ENCODE assay signal across 24 mouse cellular contexts in the genomic region with DNA sequence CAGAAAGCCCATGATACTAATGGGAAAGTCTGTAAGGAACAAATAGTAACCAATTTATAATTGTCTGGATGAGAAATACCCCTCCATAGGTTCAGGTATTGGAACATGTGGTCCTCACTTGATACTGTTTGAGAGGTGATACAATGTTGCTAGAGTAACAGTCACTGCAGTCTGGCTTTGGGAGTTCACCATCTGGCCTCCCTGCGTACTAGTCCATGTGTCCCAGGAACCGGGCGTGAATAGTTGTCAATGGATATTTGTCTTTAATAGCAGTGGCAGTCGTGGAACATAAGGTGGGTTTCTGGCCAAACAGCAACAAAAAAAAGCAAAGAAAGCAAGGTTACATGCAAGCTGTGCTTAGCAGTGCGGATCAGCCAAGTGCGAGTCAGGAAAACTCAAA. TPM values are rescaled to one million over a fixed set of nuclear protein-coding genes. Genes with fewer than 3 reads are reported as not detected.
DNase-seq lines count a peak whose midpoint lies in the region; ATAC-seq and TF ChIP-seq lines count a peak whose summit lies in the region.
"Had no signal": no experiment of that assay in that cellular context is flagged by ENCODE, and none has a peak within 500 bp of the region (broad histone marks: within the 10 kb centered on the region; RNA-seq: fewer than 3 reads in every experiment).

No protein-coding gene starts in this region.

- no peak overlapping the region for H3K9ac ChIP-seq in forebrain, embryonic 15.5 days (replicated peaks)
- H3K9ac ChIP-seq: embryonic facial prominence, embryonic 13.5 days; heart, embryonic 12.5 days; heart, embryonic 15.5 days; hindbrain, embryonic 14.5 days had no signal

- H3K27me3 ChIP-seq in forebrain, embryonic 15.5 days, result no peaks in the 10 kb centered on the region
- H3K27me3 ChIP-seq in forebrain, embryonic 10.5 days (ENCODE audit: poor library complexity, severe bottlenecking), result no peaks in the 10 kb centered on the region
- no peaks in the 10 kb centered on the region for H3K27me3 ChIP-seq in embryonic facial prominence, embryonic 10.5 days (replicated peaks; ENCODE audit: low read depth, poor library complexity, severe bottlenecking)
- H3K27me3 ChIP-seq: embryonic facial prominence, embryonic 13.5 days; heart, embryonic 12.5 days; heart, embryonic 15.5 days had no signal

- no peaks in the 10 kb centered on the region for H3K4me1 ChIP-seq in forebrain, embryonic 15.5 days
- H3K4me1 ChIP-seq in forebrain, embryonic 10.5 days, result no peaks in the 10 kb centered on the region
- no peaks in the 10 kb centered on the region for H3K4me1 ChIP-seq in embryonic facial prominence, embryonic 10.5 days
- H3K4me1 ChIP-seq: embryonic facial prominence, embryonic 13.5 days; heart, embryonic 12.5 days; heart, embryonic 15.5 days; hindbrain, embryonic 10.5 days had no signal

- H3K27ac ChIP-seq in forebrain, embryonic 15.5 days (replicated peaks), result 0 out of 2 replicates have a peak overlapping the region, but pooled peaks have one; percentile 5
- H3K27ac ChIP-seq in forebrain, embryonic 10.5 days, result no peak overlapping the region
- no peak overlapping the region for H3K27ac ChIP-seq in embryonic facial prominence, embryonic 10.5 days (replicated peaks)
- H3K27ac ChIP-seq: embryonic facial prominence, embryonic 13.5 days; heart, embryonic 15.5 days; hindbrain, embryonic 10.5 days; hindbrain, embryonic 14.5 days had no signal

- 52% methylated on average over 6 of the region's 6 CpGs for WGBS in forebrain, embryonic 15.5 days
- 80% methylated on average over 6 of the region's 6 CpGs for WGBS in forebrain, embryonic 10.5 days
- 81% methylated on average over 6 of the region's 6 CpGs for WGBS in embryonic facial prominence, embryonic 10.5 days

- no peak overlapping the region for H3K4me2 ChIP-seq in forebrain, embryonic 15.5 days (replicated peaks)
- H3K4me2 ChIP-seq: embryonic facial prominence, embryonic 13.5 days; heart, embryonic 12.5 days; heart, embryonic 15.5 days; hindbrain, embryonic 14.5 days had no signal

- no peak for DNase-seq in forebrain, embryonic 10.5 days (ENCODE audit: extremely low spot score, low spot score)
- peak; percentile 17 for DNase-seq in layer of hippocampus, adult 9-11 months
- DNase-seq in layer of hippocampus, postnatal 25 days (ENCODE audit: extremely low spot score in 1 of 2, low spot score in 1 of 2), result no peak
- DNase-seq in brain, adult 2 months (ENCODE audit: low read depth, low spot score), result peak; percentile 14
- peak; percentile 75 for DNase-seq in brain, embryonic 14.5 days (ENCODE audit: low read depth)
- DNase-seq in frontal cortex, postnatal 25 days (ENCODE audit: low spot score in 2 of 2), result no peak
- DNase-seq in embryonic facial prominence, embryonic 10.5 days (ENCODE audit: low spot score), result no peak
- DNase-seq: adrenal gland, adult 2 months; adrenal gland, postnatal 14 days; cerebellum, adult 18-20 months; cerebellum, adult 9-11 months; gastrocnemius, postnatal 25 days; heart, postnatal 10 days; heart, postnatal 36 days; kidney, adult 2 months had no signal

- H3K9me3 ChIP-seq in forebrain, embryonic 15.5 days, result no peaks in the 10 kb centered on the region
- H3K9me3 ChIP-seq in forebrain, embryonic 10.5 days, result no peaks in the 10 kb centered on the region
- no peaks in the 10 kb centered on the region for H3K9me3 ChIP-seq in embryonic facial prominence, embryonic 10.5 days
- H3K9me3 ChIP-seq: embryonic facial prominence, embryonic 13.5 days; heart, embryonic 12.5 days; heart, embryonic 15.5 days; hindbrain, embryonic 10.5 days had no signal

- H3K4me3 ChIP-seq in forebrain, embryonic 15.5 days, result no peak overlapping the region
- H3K4me3 ChIP-seq in forebrain, embryonic 10.5 days, result no peak overlapping the region
- H3K4me3 ChIP-seq in embryonic facial prominence, embryonic 10.5 days, result no peak overlapping the region
- H3K4me3 ChIP-seq: embryonic facial prominence, embryonic 13.5 days; erythroblast, embryonic 14.5 days; heart, embryonic 12.5 days; heart, embryonic 15.5 days; hindbrain, embryonic 10.5 days had no signal

- H3K36me3 ChIP-seq in forebrain, embryonic 15.5 days, result no peaks in the 10 kb centered on the region
- no peaks in the 10 kb centered on the region for H3K36me3 ChIP-seq in forebrain, embryonic 10.5 days (replicated peaks)
- H3K36me3 ChIP-seq in embryonic facial prominence, embryonic 10.5 days (replicated peaks), result no peaks in the 10 kb centered on the region
- H3K36me3 ChIP-seq: embryonic facial prominence, embryonic 13.5 days; heart, embryonic 12.5 days; heart, embryonic 15.5 days; hindbrain, embryonic 10.5 days had no signal

- TF ChIP-seq CTCF in brain, embryonic 14.5 days (IDR thresholded peaks at IDR 0.05; ENCODE audit: borderline replicate concordance, extremely low read depth, insufficient read depth, insufficient read length), result no peak

- peak; percentile 73 for ATAC-seq in forebrain, embryonic 15.5 days (replicated peaks)
- ATAC-seq: CD4-positive, CD25-positive, alpha-beta regulatory T cell, adult 4 months; intestine, postnatal 0 days had no signal

- no peak for TF ChIP-seq POLR2A in brain, embryonic 14.5 days (IDR thresholded peaks at IDR 0.05; ENCODE audit: borderline replicate concordance, extremely low read depth, insufficient read depth, insufficient read length, poor library complexity, severe bottlenecking)

RNA-seq across cellular contexts. Expression of a gene that starts 29.4 kb away (rescaled TPM):
- polyA plus RNA-seq in forebrain, embryonic 15.5 days (2015; fragmentation: Nextera tagmentation; extraction: Ambion mirVana), result 44.4 and 47.0 TPM in 2 replicates
- polyA plus RNA-seq in forebrain, embryonic 10.5 days (2016; fragmentation: Nextera tagmentation; extraction: Ambion mirVana), result 30.8 and 32.6 TPM in 2 replicates
- total RNA-seq in layer of hippocampus, postnatal 25 days (2021), result 10 to 100 TPM; 45.6 to 52.3 TPM
- polyA plus RNA-seq in brain, embryonic 14.5 days (2012; rRNA removed), result 32.5 and 40.4 TPM in 2 replicates
- 33.6 and 35.7 TPM in 2 replicates for polyA plus RNA-seq in embryonic facial prominence, embryonic 10.5 days (2016; fragmentation: Nextera tagmentation; extraction: Ambion mirVana)

Comparison
In these comparisons a context has a peak if more than half of its experiments do, and no peak if none do; other contexts are left out.
1. DNase-seq: peak in layer of hippocampus, adult 9-11 months (single experiment), brain, adult 2 months (single experiment) and brain, embryonic 14.5 days (single experiment); none in forebrain, embryonic 10.5 days (single experiment), layer of hippocampus, postnatal 25 days (0 of 2), frontal cortex, postnatal 25 days (0 of 2) and embryonic facial prominence, embryonic 10.5 days (single experiment).